Mouse (Mus musculus): ENCODE measurements around the gene Tnrc18. TPM values are rescaled to one million over a fixed set of nuclear protein-coding genes. Genes with fewer than 3 reads are reported as not detected.
A peak's percentile ranks its signal among the peaks of the same experiment; 100 is the strongest.

Gene Tnrc18
- 10.9 and 11.1 TPM in 2 replicates for polyA plus RNA-seq (2014; fragmentation: Nextera tagmentation; extraction: Ambion mirVana)

DNA sequence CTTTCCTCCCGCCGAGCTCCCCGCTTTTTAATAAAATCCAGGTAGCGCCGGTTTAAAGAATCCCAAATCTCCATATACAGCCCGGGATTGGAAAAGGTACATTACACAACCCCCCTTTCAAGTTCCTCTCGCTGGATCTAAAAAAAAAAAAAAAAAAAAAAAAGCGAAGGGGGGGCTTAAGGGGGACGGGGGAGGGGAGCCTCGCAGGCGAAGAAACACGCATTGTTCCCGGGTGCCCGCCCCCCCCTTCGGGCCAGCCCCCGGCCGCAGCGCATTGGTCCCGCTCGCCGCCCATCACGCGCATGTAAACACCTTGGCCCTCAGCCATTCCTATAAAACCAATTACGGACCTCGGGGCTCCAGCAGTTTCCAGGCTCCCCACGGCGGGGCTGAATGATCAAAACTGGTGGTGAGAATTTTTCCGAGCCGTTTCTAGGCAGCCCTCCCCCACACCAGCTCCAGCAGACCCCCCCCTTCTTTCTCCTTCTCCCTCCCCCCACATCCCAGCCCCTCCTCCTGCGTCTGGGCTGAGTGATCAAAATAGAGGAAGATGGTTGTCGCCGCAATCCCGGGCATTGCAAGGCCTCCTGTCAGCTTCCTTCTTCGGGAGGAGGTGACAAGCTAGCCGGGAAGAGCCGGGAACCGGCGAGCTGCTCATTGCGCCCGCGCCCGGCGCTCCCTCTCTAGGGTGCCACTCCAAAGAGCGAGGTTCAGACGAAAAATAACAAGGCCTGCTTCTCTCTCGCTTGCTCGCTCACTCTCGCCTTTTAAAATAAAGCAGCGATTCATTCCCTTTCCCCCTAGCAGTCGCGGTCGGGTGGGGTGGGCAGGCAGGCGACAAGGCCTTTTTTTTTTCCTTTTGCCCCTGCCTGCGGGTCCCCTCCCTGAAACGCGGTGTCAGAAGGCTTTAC lies at the start of gene Tnrc18:
Gene Tnrc18, minus strand, starts transcription at position 139 of the 911 bp plus-strand sequence.
- ATAC-seq (replicated peaks; ENCODE audit: low FRiP score) (peak; percentile 72), DNase-seq (ENCODE audit: low spot score) (peak; percentile 93)
- Histone ChIP-seq H3K4me1 (replicated peaks; ENCODE audit: control insufficient read depth, insufficient read depth, low read length) (peaks cover 16% of the 10 kb centered on the region), H3K9ac (ENCODE audit: low read depth, low read length) (peak within 1 kb of the TSS; percentile 84), H3K36me3 (ENCODE audit: control insufficient read depth, insufficient read depth, low read length) (no peaks in the 10 kb centered on the region), H3K4me3 (ENCODE audit: low read depth, low read length) (peak within 1 kb of the TSS; percentile 74), H3K27me3 (replicated peaks; ENCODE audit: control insufficient read depth, insufficient read depth, low read length) (peaks cover 93% of the 10 kb centered on the region), H3K4me2 (peak within 1 kb of the TSS; percentile 84), H3K9me3 (ENCODE audit: control insufficient read depth, low read length) (no peaks in the 10 kb centered on the region), H3K27ac (ENCODE audit: low read depth, low read length) (peak within 1 kb of the TSS; percentile 99)
- under 1% methylated on average over 55 of the region's 56 CpGs for WGBS

DNA sequence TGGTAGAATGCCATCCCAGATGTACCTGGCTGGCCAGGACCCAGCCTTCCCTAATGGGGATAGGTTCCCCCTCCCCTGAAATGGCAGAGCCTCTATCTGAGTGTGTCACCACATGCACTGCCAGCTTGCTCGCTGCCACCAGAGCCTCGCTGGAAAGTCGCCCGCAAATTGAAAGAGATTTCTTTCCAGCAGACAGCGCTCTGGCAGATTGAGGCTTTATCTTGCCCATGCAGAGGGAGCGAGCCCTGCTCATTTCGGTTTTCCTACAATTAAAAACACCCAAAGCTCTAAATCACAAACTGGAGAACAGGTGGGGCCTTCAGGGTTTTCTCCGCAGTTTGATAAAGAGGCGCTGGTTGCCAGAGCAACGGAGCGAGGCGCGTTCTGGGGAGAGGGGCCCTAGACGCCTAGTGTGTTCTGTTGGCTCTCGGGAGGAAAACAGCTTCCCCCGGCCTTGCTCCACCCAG lies 40.3 kb upstream of the Tnrc18 start:
- DNase-seq (ENCODE audit: low spot score) (no peak), ATAC-seq (replicated peaks; ENCODE audit: low FRiP score) (no peak)
- H3K9ac ChIP-seq (ENCODE audit: low read depth, low read length), result no peak overlapping the region
- H3K4me3 ChIP-seq (ENCODE audit: low read depth, low read length), result no peak overlapping the region
- WGBS, result 35% methylated on average over 16 of the region's 16 CpGs
- peak overlapping the region; percentile 5; the same call in 1 of the 2 replicates for H3K4me2 ChIP-seq
- 0 out of 2 replicates have a peak, but pooled peaks cover 2% of the 10 kb centered on the region for H3K9me3 ChIP-seq (ENCODE audit: control insufficient read depth, low read length)
- H3K27me3 ChIP-seq (replicated peaks; ENCODE audit: control insufficient read depth, insufficient read depth, low read length), result no peaks in the 10 kb centered on the region
- no peaks in the 10 kb centered on the region for H3K36me3 ChIP-seq (ENCODE audit: control insufficient read depth, insufficient read depth, low read length)
- no peak overlapping the region for H3K27ac ChIP-seq (ENCODE audit: low read depth, low read length)
- H3K4me1 ChIP-seq (replicated peaks; ENCODE audit: control insufficient read depth, insufficient read depth, low read length), result peaks cover 5% of the 10 kb centered on the region

- Histone ChIP-seq H3K36me3 (ENCODE audit: control insufficient read depth, insufficient read depth, low read length) (no peaks in the 10 kb centered on the region), H3K27ac (ENCODE audit: low read depth, low read length) (no peak overlapping the region), H3K9me3 (ENCODE audit: control insufficient read depth, low read length) (0 out of 2 replicates have a peak, but pooled peaks cover 2% of the 10 kb centered on the region), H3K4me2 (no peak overlapping the region), H3K4me1 (replicated peaks; ENCODE audit: control insufficient read depth, insufficient read depth, low read length) (peaks cover 5% of the 10 kb centered on the region), H3K27me3 (replicated peaks; ENCODE audit: control insufficient read depth, insufficient read depth, low read length) (no peaks in the 10 kb centered on the region), H3K4me3 (ENCODE audit: low read depth, low read length) (no peak overlapping the region), H3K9ac (ENCODE audit: low read depth, low read length) (no peak overlapping the region)
- DNase-seq (ENCODE audit: low spot score) (no peak), ATAC-seq (replicated peaks; ENCODE audit: low FRiP score) (no peak)
- WGBS, result 69% methylated on average over 4 of the region's 4 CpGs
Measured at GRCm38 (mm10) chr5:142856408-142856807, 38.9 kb upstream of the Tnrc18 start.

DNA sequence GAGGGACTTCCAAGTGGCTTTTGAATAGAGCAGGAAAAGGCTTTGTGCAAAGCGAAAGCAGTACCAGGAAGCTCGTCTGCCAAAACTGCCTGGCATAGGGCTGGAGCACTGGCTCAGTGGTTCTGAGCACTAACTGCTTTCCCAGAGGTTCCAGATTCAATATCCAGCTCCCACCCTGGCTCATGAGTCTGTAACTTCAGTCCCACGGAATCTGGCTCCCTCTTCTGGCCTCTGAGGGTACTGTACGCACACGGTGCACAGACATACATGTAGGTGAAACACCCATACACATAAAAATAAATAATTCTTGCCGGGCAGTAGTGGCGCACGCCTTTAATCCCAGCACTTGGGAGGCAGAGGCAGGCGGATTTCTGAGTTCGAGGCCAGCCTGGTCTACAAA lies 37.4 kb upstream of the Tnrc18 start:
- Histone ChIP-seq H3K9me3 (ENCODE audit: control insufficient read depth, low read length) (0 out of 2 replicates have a peak, but pooled peaks cover 2% of the 10 kb centered on the region), H3K27me3 (replicated peaks; ENCODE audit: control insufficient read depth, insufficient read depth, low read length) (no peaks in the 10 kb centered on the region), H3K36me3 (ENCODE audit: control insufficient read depth, insufficient read depth, low read length) (no peaks in the 10 kb centered on the region), H3K4me1 (replicated peaks; ENCODE audit: control insufficient read depth, insufficient read depth, low read length) (peaks cover 5% of the 10 kb centered on the region), H3K4me2 (no peak overlapping the region), H3K27ac (ENCODE audit: low read depth, low read length) (no peak overlapping the region), H3K4me3 (ENCODE audit: low read depth, low read length) (no peak overlapping the region), H3K9ac (ENCODE audit: low read depth, low read length) (no peak overlapping the region)
- no peak for DNase-seq (ENCODE audit: low spot score)
- no peak for ATAC-seq (replicated peaks; ENCODE audit: low FRiP score)
- 73% methylated on average over 10 of the region's 10 CpGs for WGBS

GRCm38 (mm10) chr5:142853585-142853984 lies 36.1 kb upstream of the Tnrc18 start:
- peak; percentile 70 for ATAC-seq (replicated peaks; ENCODE audit: low FRiP score)
- H3K4me2 ChIP-seq, result no peak overlapping the region
- peaks cover 5% of the 10 kb centered on the region for H3K4me1 ChIP-seq (replicated peaks; ENCODE audit: control insufficient read depth, insufficient read depth, low read length)
- DNase-seq (ENCODE audit: low spot score), result no peak
- H3K4me3 ChIP-seq (ENCODE audit: low read depth, low read length), result no peak overlapping the region
- H3K36me3 ChIP-seq (ENCODE audit: control insufficient read depth, insufficient read depth, low read length), result no peaks in the 10 kb centered on the region
- H3K9ac ChIP-seq (ENCODE audit: low read depth, low read length), result no peak overlapping the region
- no peaks in the 10 kb centered on the region for H3K27me3 ChIP-seq (replicated peaks; ENCODE audit: control insufficient read depth, insufficient read depth, low read length)
- 59% methylated on average over 6 of the region's 6 CpGs for WGBS
- H3K9me3 ChIP-seq (ENCODE audit: control insufficient read depth, low read length), result 0 out of 2 replicates have a peak, but pooled peaks cover 2% of the 10 kb centered on the region
- H3K27ac ChIP-seq (ENCODE audit: low read depth, low read length), result no peak overlapping the region

GRCm38 (mm10) chr5:142851681-142852049 lies 34.2 kb upstream of the Tnrc18 start:
- 0 out of 2 replicates have a peak, but pooled peaks cover 2% of the 10 kb centered on the region for H3K9me3 ChIP-seq (ENCODE audit: control insufficient read depth, low read length)
- no peaks in the 10 kb centered on the region for H3K27me3 ChIP-seq (replicated peaks; ENCODE audit: control insufficient read depth, insufficient read depth, low read length)
- WGBS, result 59% methylated on average over 5 of the region's 5 CpGs
- H3K27ac ChIP-seq (ENCODE audit: low read depth, low read length), result no peak overlapping the region
- no peak overlapping the region for H3K4me3 ChIP-seq (ENCODE audit: low read depth, low read length)
- H3K4me1 ChIP-seq (replicated peaks; ENCODE audit: control insufficient read depth, insufficient read depth, low read length), result no peaks in the 10 kb centered on the region; the same call in 1 of the 2 replicates
- no peak overlapping the region for H3K4me2 ChIP-seq
- no peak overlapping the region for H3K9ac ChIP-seq (ENCODE audit: low read depth, low read length)
- no peaks in the 10 kb centered on the region for H3K36me3 ChIP-seq (ENCODE audit: control insufficient read depth, insufficient read depth, low read length)
- ATAC-seq (replicated peaks; ENCODE audit: low FRiP score) (no peak), DNase-seq (ENCODE audit: low spot score) (no peak)

GRCm38 (mm10) chr5:142850916-142851680 lies 33.6 kb upstream of the Tnrc18 start:
- H3K4me3 ChIP-seq (ENCODE audit: low read depth, low read length), result no peak overlapping the region
- H3K9ac ChIP-seq (ENCODE audit: low read depth, low read length), result no peak overlapping the region
- H3K27me3 ChIP-seq (replicated peaks; ENCODE audit: control insufficient read depth, insufficient read depth, low read length), result no peaks in the 10 kb centered on the region
- DNase-seq (ENCODE audit: low spot score) (no peak), ATAC-seq (replicated peaks; ENCODE audit: low FRiP score) (no peak)
- H3K4me2 ChIP-seq, result no peak overlapping the region
- H3K9me3 ChIP-seq (ENCODE audit: control insufficient read depth, low read length), result no peaks in the 10 kb centered on the region
- H3K27ac ChIP-seq (ENCODE audit: low read depth, low read length), result no peak overlapping the region
- no peaks in the 10 kb centered on the region for H3K36me3 ChIP-seq (ENCODE audit: control insufficient read depth, insufficient read depth, low read length)
- H3K4me1 ChIP-seq (replicated peaks; ENCODE audit: control insufficient read depth, insufficient read depth, low read length), result no peaks in the 10 kb centered on the region; the same call in 1 of the 2 replicates
- WGBS, result 77% methylated on average over 7 of the region's 7 CpGs

DNA sequence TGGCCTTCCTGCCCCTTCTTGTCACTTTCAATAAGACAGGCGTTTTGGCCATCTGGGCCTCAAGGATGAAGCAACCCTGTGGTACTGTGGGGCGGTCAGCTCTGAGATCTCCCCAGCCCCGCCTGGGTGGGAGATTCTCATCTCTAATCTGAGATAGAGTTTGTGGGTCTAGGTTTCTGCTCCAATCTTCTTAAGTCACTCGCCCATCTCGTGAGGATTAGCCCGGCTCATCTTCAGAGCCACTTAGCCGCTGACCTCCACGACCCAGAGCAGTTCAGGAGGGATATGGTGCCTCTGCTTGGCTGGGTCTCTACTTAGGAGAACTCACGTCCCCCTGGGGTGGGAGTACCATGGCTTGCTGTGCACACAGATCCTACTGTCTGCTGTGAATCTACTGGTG lies 33.0 kb upstream of the Tnrc18 start:
- DNase-seq (ENCODE audit: low spot score), result no peak
- Histone ChIP-seq H3K36me3 (ENCODE audit: control insufficient read depth, insufficient read depth, low read length) (no peaks in the 10 kb centered on the region), H3K9ac (ENCODE audit: low read depth, low read length) (no peak overlapping the region), H3K27me3 (replicated peaks; ENCODE audit: control insufficient read depth, insufficient read depth, low read length) (no peaks in the 10 kb centered on the region), H3K4me2 (no peak overlapping the region), H3K9me3 (ENCODE audit: control insufficient read depth, low read length) (no peaks in the 10 kb centered on the region), H3K27ac (ENCODE audit: low read depth, low read length) (no peak overlapping the region), H3K4me1 (replicated peaks; ENCODE audit: control insufficient read depth, insufficient read depth, low read length) (no peaks in the 10 kb centered on the region; the same call in 1 of the 2 replicates), H3K4me3 (ENCODE audit: low read depth, low read length) (no peak overlapping the region)
- no peak for ATAC-seq (replicated peaks; ENCODE audit: low FRiP score)
- 66% methylated on average over 9 of the region's 9 CpGs for WGBS

Data from liver, embryonic 11.5 days (tissue).